Mouse (Mus musculus) left cerebral cortex, postnatal 4 days (tissue): Measurements from ENCODE around the gene Chrna9. TPM values are rescaled to one million over a fixed set of nuclear protein-coding genes. Genes with fewer than 3 reads are reported as not detected.

ENCODE experiments used
- DNase-seq: peaks from one replicate; pipeline ENCODE4 v3.0.0-alpha.2; 2022
- intact Hi-C: fragments of 180-260 bp; cut with DNase I; formaldehyde crosslinking; loops from one replicate; pipeline ENCODE4 v1.15.1; 2025
- total RNA-seq, 2 experiments: library from RNA; stranded (reverse); gene quantifications; 2 replicates each; pipeline ENCODE4 v1.2.3; 2021

Chrna9 gene
- total RNA-seq, 2 experiments from 2014 or later, result not detected

- intact Hi-C loops, result no loop called here
- no peak for DNase-seq
Measured at GRCm38 (mm10) chr5:65918601-65919000, 16.1 kb upstream of the Chrna9 start.

- no peak for DNase-seq
- intact Hi-C loops, result no loop called here
Measured at GRCm38 (mm10) chr5:65919326-65919725, 15.4 kb upstream of the Chrna9 start.

- DNase-seq, result no peak
- intact Hi-C loops, result no loop called here
Measured at GRCm38 (mm10) chr5:65919904-65920303, 14.8 kb upstream of the Chrna9 start.

GRCm38 (mm10) chr5:65920701-65921426, 13.9 kb upstream of the Chrna9 start:
- DNase-seq, result no peak
- intact Hi-C loops, result no loop called here

GRCm38 (mm10) chr5:65921477-65922138, 13.1 kb upstream of the Chrna9 start:
- intact Hi-C loops, result no loop called here
- no peak for DNase-seq

- no peak for DNase-seq
- intact Hi-C loops, result no loop called here
Measured at GRCm38 (mm10) chr5:65926666-65927065, 8.1 kb upstream of the Chrna9 start.

GRCm38 (mm10) chr5:65929162-65929561, 5.6 kb upstream of the Chrna9 start:
- no peak for DNase-seq
- intact Hi-C loops, result no loop called here

- intact Hi-C loops, result no loop called here
- DNase-seq, result no peak
Measured at GRCm38 (mm10) chr5:65930171-65930570, 4.5 kb upstream of the Chrna9 start.

- intact Hi-C loops, result no loop called here
- no peak for DNase-seq
Measured at GRCm38 (mm10) chr5:65933258-65933657, 1.5 kb upstream of the Chrna9 start.

- intact Hi-C loops, result no loop called here
- no peak for DNase-seq
Measured at GRCm38 (mm10) chr5:65933764-65934163, 957 bp upstream of the Chrna9 start.

GRCm38 (mm10) chr5:65937011-65937726, 2.4 kb downstream of the Chrna9 start:
- intact Hi-C loops, result loop anchor here (5.0 kb wide), 1 partner anchor 115 kb away; no protein-coding TSS in a partner anchor
- no peak for DNase-seq

- DNase-seq, result peak; percentile 82
- intact Hi-C loops, result loop anchor here (5.0 kb wide), 1 partner anchor 116 kb away; no protein-coding TSS in a partner anchor
Measured at GRCm38 (mm10) chr5:65937998-65938715, 3.4 kb downstream of the Chrna9 start.

- intact Hi-C loops, result no loop called here
- DNase-seq, result no peak
Measured at GRCm38 (mm10) chr5:65941145-65941544, 6.4 kb downstream of the Chrna9 start.

- intact Hi-C loops, result loop anchor here (5.0 kb wide), 1 partner anchor 188 kb away; the partner anchor contains the start of gene N4bp2
- no peak for DNase-seq
Measured at GRCm38 (mm10) chr5:65949822-65950221, 15.1 kb downstream of the Chrna9 start.

- intact Hi-C loops, result loop anchor here (5.0 kb wide), 1 partner anchor 188 kb away; the partner anchor contains the start of gene N4bp2
- DNase-seq, result peak; percentile 12
Measured at GRCm38 (mm10) chr5:65950236-65950635, 15.5 kb downstream of the Chrna9 start.

- intact Hi-C loops, result loop anchor here (5.0 kb wide), 1 partner anchor 189 kb away; the partner anchor contains the start of gene N4bp2
- DNase-seq, result peak; percentile 21
Measured at GRCm38 (mm10) chr5:65950679-65951512, 16.2 kb downstream of the Chrna9 start.

- intact Hi-C loops, result loop anchor here (5.0 kb wide), 1 partner anchor 189 kb away; the partner anchor contains the start of gene N4bp2
- DNase-seq, result no peak
Measured at GRCm38 (mm10) chr5:65951513-65951909, 16.8 kb downstream of the Chrna9 start.

- intact Hi-C loops, result loop anchor here (5.0 kb wide), 1 partner anchor 192 kb away; the partner anchor contains the start of gene N4bp2
- no peak for DNase-seq
Measured at GRCm38 (mm10) chr5:65954130-65955080, 19.7 kb downstream of the Chrna9 start.
